Mouse (Mus musculus) MEL (cell line): ENCODE data around the gene Rcn1.

Source experiments
- CTCF ChIP-seq, 3 experiments: IDR thresholded peaks in 2 of 3; conservative IDR thresholded peaks in 1 of 3; 2 replicates each; pipeline ENCODE4 v1.5.1; 2011 to 2012; ENCODE audit warnings: low read length in 3 of 3, low read depth in 2 of 3, mild to moderate bottlenecking in 2 of 3, improper control_type of control experiment in 1 of 3, inconsistent platforms in 1 of 3, mixed read lengths in 1 of 3, moderate library complexity in 1 of 3; ENCODE audit not compliant: control insufficient read depth in 1 of 3, insufficient read depth in 1 of 3, poor library complexity in 1 of 3, severe bottlenecking in 1 of 3
- EP300 ChIP-seq, 2 experiments: IDR thresholded peaks; 2 replicates each; pipeline ENCODE4 v1.6.1; 2011; ENCODE audit warnings: improper control_type of control experiment in 2 of 2, low read length in 2 of 2, low read depth in 1 of 2, mild to moderate bottlenecking in 1 of 2
- MAZ ChIP-seq: IDR thresholded peaks from 2 replicates; pipeline ENCODE4 v1.6.1; 2012; ENCODE audit warnings: low read depth, mild to moderate bottlenecking, inconsistent platforms, low read length, improper control_type of control experiment
- MYB ChIP-seq: IDR thresholded peaks from 2 replicates; pipeline ENCODE4 v1.6.1; 2011; ENCODE audit warnings: mild to moderate bottlenecking, low read depth, low read length, improper control_type of control experiment
- POLR2A ChIP-seq, 2 experiments: IDR thresholded peaks; 2 replicates each; pipeline ENCODE4 v1.6.1; 2011 to 2012; ENCODE audit warnings: low read length in 2 of 2, mild to moderate bottlenecking in 2 of 2, control low read depth in 1 of 2, improper control_type of control experiment in 1 of 2, low read depth in 1 of 2, moderate library complexity in 1 of 2; ENCODE audit not compliant: control insufficient read depth in 1 of 2, insufficient read depth in 1 of 2, poor library complexity in 1 of 2
- TAL1 ChIP-seq: IDR thresholded peaks from 2 replicates; pipeline ENCODE4 v1.6.1; 2012; ENCODE audit warnings: mild to moderate bottlenecking, inconsistent platforms, low read length, moderate library complexity, mixed read lengths
- TCF12 ChIP-seq: IDR thresholded peaks from 2 replicates; pipeline ENCODE4 v1.6.1; 2014; ENCODE audit warnings: low read depth, mild to moderate bottlenecking, inconsistent platforms, low read length, improper control_type of control experiment, moderate library complexity
- UBTF ChIP-seq: IDR thresholded peaks from 2 replicates; pipeline ENCODE4 v1.6.1; 2012; ENCODE audit warnings: low read depth, mild to moderate bottlenecking, inconsistent platforms, low read length, improper control_type of control experiment, moderate library complexity, borderline replicate concordance; ENCODE audit not compliant: insufficient read depth
- USF1 ChIP-seq: IDR thresholded peaks from 2 replicates; pipeline ENCODE4 v1.6.1; 2014; ENCODE audit warnings: low read depth, mild to moderate bottlenecking, inconsistent platforms, low read length, improper control_type of control experiment, moderate library complexity
- USF2 ChIP-seq, 2 experiments: IDR thresholded peaks; 2 replicates each; pipeline ENCODE4 v1.6.1; 2011 to 2012; ENCODE audit warnings: improper control_type of control experiment in 2 of 2, low read length in 2 of 2, borderline replicate concordance in 1 of 2, inconsistent platforms in 1 of 2, low read depth in 1 of 2, mild to moderate bottlenecking in 1 of 2; ENCODE audit not compliant: insufficient read depth in 1 of 2
- ZC3H11A ChIP-seq: IDR thresholded peaks from 2 replicates; pipeline ENCODE4 v1.6.1; 2012; ENCODE audit warnings: low read depth, mild to moderate bottlenecking, inconsistent platforms, low read length, improper control_type of control experiment
- ZKSCAN1 ChIP-seq: IDR thresholded peaks from 2 replicates; pipeline ENCODE4 v1.6.1; 2012; ENCODE audit warnings: low read depth, mild to moderate bottlenecking, inconsistent platforms, low read length, improper control_type of control experiment, moderate library complexity
- ZMIZ1 ChIP-seq: IDR thresholded peaks from 2 replicates; pipeline ENCODE4 v1.6.1; 2012; ENCODE audit warnings: low read depth, mild to moderate bottlenecking, inconsistent platforms, low read length, improper control_type of control experiment, moderate library complexity
- ZNF384 ChIP-seq: IDR thresholded peaks from 2 replicates; pipeline ENCODE4 v1.6.1; 2012; ENCODE audit warnings: low read depth, mild to moderate bottlenecking, inconsistent platforms, low read length, improper control_type of control experiment

DNA sequence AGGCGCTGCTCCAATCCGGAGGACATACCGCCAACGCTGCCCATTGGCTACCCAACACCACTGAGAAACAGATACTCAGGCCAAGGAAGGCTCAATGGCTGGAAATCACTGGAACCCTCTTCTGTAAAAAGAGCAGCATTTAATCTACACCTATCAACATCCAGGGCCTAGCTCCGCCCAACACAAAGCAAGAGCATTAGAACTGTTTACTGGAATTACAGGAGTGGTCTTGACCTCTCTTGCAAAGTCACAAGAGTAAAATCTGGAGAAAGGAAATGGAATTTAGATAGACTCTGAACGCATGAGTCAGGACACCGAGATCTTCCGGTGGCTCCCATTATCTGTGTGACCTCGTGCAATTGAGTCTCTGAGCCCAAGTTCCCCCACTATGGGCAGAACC is 3.1 kb downstream of the Rcn1 start:
- no peak for TF ChIP-seq CTCF (IDR thresholded peaks at IDR 0.05 in 2 of 3, conservative IDR thresholded peaks at IDR 0.05 in 1 of 3; ENCODE audit: control insufficient read depth in 1 of 3, insufficient read depth in 1 of 3, low read depth in 2 of 3, low read length in 3 of 3, poor library complexity in 1 of 3, severe bottlenecking in 1 of 3)
- TF ChIP-seq POLR2A (IDR thresholded peaks at IDR 0.05; ENCODE audit: control insufficient read depth in 1 of 2, insufficient read depth in 1 of 2, low read depth in 1 of 2, low read length in 2 of 2, poor library complexity in 1 of 2) = no peak
- TF ChIP-seq TAL1 = no peak
- no peak for TF ChIP-seq ZNF384
- TF ChIP-seq USF1 = no peak
- TF ChIP-seq USF2 (IDR thresholded peaks at IDR 0.05; ENCODE audit: borderline replicate concordance in 1 of 2, insufficient read depth in 1 of 2, low read depth in 1 of 2, low read length in 2 of 2) = no peak
- no peak for TF ChIP-seq EP300 (IDR thresholded peaks at IDR 0.05; ENCODE audit: low read depth in 1 of 2, low read length in 2 of 2)
- TF ChIP-seq TCF12 = no peak
- TF ChIP-seq UBTF = no peak
- TF ChIP-seq ZKSCAN1 = no peak
- TF ChIP-seq MYB = no peak
- no peak for TF ChIP-seq ZC3H11A
- no peak for TF ChIP-seq ZMIZ1
- no peak for TF ChIP-seq MAZ
